Mouse (Mus musculus) G1E-ER4 (cell line): ENCODE results near the gene Hmgcr. TPM values are rescaled to one million over a fixed set of nuclear protein-coding genes. Genes with fewer than 3 reads are reported as not detected.

ENCODE experiments used
- GATA1 ChIP-seq: IDR thresholded peaks from one replicate; pipeline ENCODE4 v1.8.0; 2012; ENCODE audit warnings: low read length, inconsistent platforms
- polyA plus RNA-seq: library from polyadenylated mRNA; stranded (reverse); fragments of >175 nt; gene quantifications from 2 replicates; pipeline ENCODE4 v1.2.3, GENCODE M21; 2012

The Hmgcr gene
- polyA plus RNA-seq, 1 experiment: 17.5 TPM

- no peak for TF ChIP-seq GATA1
These were observed 6.3 kb upstream of the Hmgcr start for GRCm38 (mm10) chr13:96677071-96677470.

GRCm38 (mm10) chr13:96675756-96676155 lies 5.0 kb upstream of the Hmgcr start:
- TF ChIP-seq GATA1: no peak

- TF ChIP-seq GATA1: no peak
These were observed 3.1 kb upstream of the Hmgcr start for GRCm38 (mm10) chr13:96673817-96674216.

DNA sequence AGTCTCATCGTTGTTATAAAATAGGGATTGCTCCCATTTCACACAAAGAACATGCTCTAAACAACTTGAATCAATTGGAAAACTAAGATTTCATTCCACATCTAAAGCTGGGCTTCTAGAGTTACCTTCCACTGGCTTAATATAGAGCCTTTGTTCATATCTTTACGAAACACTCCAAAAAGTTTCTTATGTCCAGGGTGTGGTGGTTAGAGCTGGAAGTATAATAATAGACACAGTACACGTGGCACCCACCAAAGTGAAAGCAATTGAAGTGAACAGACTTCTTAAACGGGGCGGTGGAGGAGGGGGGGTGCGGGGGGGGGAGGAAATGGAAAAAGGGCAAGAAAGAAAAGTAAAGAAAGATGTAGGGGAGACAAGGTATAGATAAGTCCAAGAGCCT lies 1.5 kb upstream of the Hmgcr start:
- no peak for TF ChIP-seq GATA1

DNA sequence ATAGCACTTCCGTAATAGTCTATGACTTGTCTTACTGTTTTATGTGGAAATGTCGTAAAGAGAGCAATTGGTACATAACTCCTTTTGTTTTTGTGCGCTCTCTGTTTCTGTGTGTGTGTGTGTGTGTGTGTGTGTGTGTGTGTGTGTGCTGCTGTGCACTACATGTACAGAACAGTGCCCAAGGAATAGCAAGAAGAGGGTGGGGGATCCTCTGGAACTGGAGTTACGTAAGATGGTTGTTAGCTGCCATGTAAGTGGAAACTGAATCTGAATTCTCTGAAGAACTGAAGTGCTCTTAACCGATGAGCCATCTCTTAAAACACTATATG lies 1.1 kb upstream of the Hmgcr start:
- TF ChIP-seq GATA1: no peak

DNA sequence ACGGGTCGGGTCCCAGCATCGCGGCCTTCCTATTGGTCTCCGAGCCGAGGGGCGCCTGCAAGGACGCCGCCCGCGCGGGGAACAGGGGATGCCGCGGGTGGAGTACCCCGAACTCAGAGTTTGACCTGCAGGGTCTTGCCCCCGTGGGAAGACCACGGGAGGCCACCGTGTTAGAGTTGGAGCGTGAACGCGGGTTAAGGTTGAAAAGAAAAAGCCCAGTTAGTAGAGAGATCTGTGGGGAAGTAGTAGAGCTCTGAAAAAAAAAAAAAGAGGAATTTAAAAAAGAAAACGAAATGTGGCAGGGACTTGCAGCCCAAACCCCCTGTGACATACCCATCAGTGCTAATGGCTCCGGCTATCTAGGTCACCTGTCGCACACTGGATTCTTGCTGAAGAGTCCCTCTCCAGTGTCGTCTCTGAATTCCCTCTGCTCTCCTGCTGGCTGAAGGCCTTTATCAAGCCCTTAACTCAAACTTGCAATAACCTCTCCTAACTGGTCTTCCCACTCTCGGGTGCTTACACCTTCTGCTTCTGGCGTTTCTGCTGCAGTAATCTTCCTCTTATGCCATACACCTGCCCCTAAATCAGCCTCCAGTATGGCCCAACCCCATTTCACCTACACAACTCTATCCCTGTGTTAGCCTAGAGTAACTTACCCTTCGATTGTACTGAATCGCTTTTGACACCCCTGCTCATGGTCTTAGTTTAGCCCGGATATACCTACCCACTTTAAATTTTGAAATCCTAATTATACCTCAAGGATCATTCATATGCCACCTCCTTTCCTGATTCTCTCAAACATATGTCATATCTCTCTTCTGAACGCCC lies 556 bp upstream of the Hmgcr start:
- TF ChIP-seq GATA1: no peak

GRCm38 (mm10) chr13:96670019-96670405 lies 724 bp downstream of the Hmgcr start:
- no peak for TF ChIP-seq GATA1

- TF ChIP-seq GATA1: no peak
These were observed 6.2 kb downstream of the Hmgcr start for GRCm38 (mm10) chr13:96664419-96664974.

GRCm38 (mm10) chr13:96660095-96660860 lies 10.5 kb downstream of the Hmgcr start:
- no peak for TF ChIP-seq GATA1

GRCm38 (mm10) chr13:96658936-96659335 lies 11.8 kb downstream of the Hmgcr start:
- no peak for TF ChIP-seq GATA1

DNA sequence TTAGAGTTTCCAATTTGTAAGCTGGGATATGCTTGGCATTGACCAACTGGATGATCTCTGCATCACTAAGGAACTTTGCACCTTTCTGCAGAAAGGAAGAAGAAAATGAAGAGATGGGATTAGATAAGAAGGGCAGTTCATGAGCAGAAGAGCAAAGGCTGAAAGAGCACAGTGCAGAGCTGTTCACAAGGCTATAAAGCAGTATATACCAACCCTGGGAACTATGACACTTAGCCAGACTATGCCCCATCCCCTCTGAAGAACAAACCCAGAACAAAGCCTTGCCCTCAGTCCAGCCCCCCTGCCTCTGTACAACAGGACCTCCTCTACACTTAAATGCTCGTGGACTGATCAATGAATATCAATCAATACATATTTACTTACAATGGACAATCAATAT lies 14.1 kb downstream of the Hmgcr start:
- no peak for TF ChIP-seq GATA1

GRCm38 (mm10) chr13:96653041-96653440 lies 17.7 kb downstream of the Hmgcr start:
- TF ChIP-seq GATA1: no peak

DNA sequence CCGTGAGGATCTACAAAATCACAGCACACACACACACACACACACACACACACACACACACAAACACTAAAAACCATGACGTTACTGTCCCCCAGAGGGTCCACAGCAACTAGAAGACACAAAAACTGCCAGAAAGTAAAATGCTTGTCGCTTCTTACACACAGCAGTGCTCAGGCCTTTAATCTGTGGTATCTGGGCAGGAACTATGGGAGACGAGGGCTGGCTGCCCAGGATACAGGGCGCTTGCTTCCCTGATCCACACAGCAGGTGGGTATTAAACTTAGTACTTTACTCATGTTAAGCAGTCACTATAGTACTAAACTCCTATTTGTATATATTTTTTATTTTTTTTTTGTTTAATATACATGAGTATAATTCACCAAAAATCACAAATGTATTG lies 24.9 kb downstream of the Hmgcr start:
- TF ChIP-seq GATA1: no peak

DNA sequence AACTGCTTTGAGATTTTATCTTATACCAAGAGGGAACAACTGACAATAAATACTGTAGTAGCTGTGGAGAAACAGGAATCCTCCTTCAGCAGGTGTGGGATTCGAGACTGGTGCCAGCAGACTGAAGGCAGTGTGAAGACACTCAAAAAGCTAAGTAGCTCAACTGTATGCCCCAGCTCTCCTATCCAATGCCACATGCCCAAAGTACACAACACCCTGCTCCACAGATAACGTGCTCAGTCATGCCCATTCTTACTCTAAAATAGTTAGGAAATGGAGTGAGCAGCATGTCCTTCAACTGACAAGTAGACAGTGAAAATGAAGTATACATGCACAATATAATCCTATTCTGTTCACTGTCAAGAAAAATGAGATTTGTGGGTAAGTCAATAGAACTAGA lies 26.6 kb downstream of the Hmgcr start:
- no peak for TF ChIP-seq GATA1

DNA sequence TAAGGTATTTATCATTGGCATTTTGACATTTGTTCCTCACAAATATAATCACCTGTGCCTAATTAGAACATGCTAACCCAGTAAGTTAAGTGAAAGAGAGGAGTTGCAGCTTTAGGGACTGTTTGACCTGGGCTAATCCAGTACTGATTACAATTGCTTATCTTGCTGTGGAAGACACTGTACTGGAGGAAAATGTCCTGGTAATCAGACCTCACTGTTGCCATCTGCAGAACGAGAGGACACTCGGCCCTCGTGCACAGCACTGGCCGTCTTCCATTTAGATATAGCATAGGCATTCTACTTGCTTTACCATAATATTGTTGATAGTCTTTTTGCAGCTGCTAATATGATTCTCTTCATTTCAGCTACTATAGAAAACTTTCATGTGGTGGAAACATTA lies 40.3 kb downstream of the Hmgcr start:
- TF ChIP-seq GATA1: no peak

DNA sequence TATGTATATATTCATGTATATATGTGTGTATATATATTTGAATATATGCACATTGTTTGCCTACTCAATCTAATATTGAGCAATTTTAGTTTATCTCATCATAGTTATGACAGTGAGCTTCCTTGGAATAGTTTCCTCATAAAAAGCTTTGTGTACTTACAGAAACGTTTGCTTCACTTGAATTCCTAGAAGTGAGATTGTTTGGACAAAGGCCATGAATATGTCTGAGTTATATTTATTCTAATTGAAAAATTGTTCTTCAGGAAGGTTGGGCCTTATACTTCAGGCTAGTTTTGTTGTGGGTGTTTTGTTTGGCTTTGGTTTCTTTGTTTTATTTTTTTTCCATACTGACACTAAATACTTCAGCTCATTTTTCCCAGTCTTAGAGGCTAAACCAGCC lies 49.8 kb downstream of the Hmgcr start:
- no peak for TF ChIP-seq GATA1

GRCm38 (mm10) chr13:96614615-96615014 lies 56.1 kb downstream of the Hmgcr start:
- no peak for TF ChIP-seq GATA1
